In the genomic region with DNA sequence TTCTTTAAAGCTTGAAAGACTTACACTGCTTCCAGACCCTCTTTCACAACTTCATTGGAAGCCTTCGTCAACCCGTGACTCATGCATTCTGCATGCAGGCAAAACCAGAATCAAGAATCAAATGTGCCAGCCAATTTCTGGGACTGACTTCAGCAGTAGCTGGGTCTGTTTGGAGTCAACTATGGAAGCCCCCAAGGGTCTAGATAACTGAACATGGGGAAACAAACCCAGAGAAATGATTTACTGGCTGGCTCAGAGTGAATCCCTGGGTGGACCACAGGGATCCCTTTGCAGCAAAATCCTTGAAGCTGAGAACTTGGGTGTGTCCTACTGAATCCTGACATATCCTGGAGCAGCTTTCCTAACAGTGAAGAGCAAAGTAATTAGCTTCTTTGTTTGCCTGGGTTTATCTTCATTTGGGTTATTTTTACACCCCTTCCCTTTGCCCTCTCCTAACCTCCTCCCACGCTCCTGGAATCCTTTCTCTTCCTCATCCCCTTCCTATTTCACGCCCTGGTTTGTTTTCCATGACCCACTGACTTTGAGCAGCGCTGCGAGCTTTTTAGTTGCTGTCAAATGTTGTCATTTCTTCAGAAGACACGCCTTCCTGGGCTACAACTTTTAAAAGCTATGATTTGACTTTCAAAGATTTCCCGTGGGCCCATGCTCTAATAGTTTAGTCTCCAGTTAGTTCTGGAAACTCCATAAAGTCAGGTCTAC, we compare ENCODE assay signal across 9 mouse cellular contexts.
A peak's percentile ranks its signal among the peaks of the same experiment; 100 is the strongest.
DNase-seq lines count a peak whose midpoint lies in the region; ATAC-seq and TF ChIP-seq lines count a peak whose summit lies in the region.
"Had no signal": no experiment of that assay in that cellular context is flagged by ENCODE, and none has a peak within 500 bp of the region (broad histone marks: within the 10 kb centered on the region; RNA-seq: fewer than 3 reads in every experiment).

No protein-coding gene starts in this region.

- H3K27me3 ChIP-seq in embryonic facial prominence, embryonic 14.5 days (replicated peaks; ENCODE audit: control insufficient read depth, insufficient read depth, low read length) = no peaks in the 10 kb centered on the region
- no peaks in the 10 kb centered on the region for H3K27me3 ChIP-seq in embryonic facial prominence, embryonic 10.5 days (replicated peaks; ENCODE audit: low read depth, poor library complexity, severe bottlenecking)
- no peaks in the 10 kb centered on the region for H3K27me3 ChIP-seq in CH12.LX (replicated peaks)
- no peaks in the 10 kb centered on the region for H3K27me3 ChIP-seq in cerebellum, adult 2 months (ENCODE audit: control insufficient read depth, insufficient read depth, low read length)
- H3K27me3 ChIP-seq in kidney, adult 2 months (replicated peaks; ENCODE audit: control insufficient read depth, insufficient read depth, low read length) = no peaks in the 10 kb centered on the region

- H3K4me2 ChIP-seq in embryonic facial prominence, embryonic 14.5 days (ENCODE audit: low read depth, low read length) = no peak overlapping the region
- peak overlapping the region; percentile 78 for H3K4me2 ChIP-seq in CH12.LX (ENCODE audit: insufficient read depth, low read depth, poor library complexity, severe bottlenecking)

- dilution Hi-C loops in CH12.LX (cut with MboI; ENCODE audit: extremely low pct_ligation_motif_present, extremely low pct_unique_long_range_greater_than_20kb, low sequenced_read_pairs) = no loop called here

- no peaks in the 10 kb centered on the region for H3K79me2 ChIP-seq in CH12.LX (replicated peaks; ENCODE audit: control insufficient read depth, extremely low read depth, insufficient read depth, poor library complexity, severe bottlenecking)

- in situ Hi-C loops in CH12.LX (cut with MboI; ENCODE audit: low pct_ligation_motif_present, low pct_unique_long_range_greater_than_20kb, low sequenced_read_pairs) = no loop called here

- DNase-seq in embryonic facial prominence, embryonic 14.5 days (ENCODE audit: low spot score) = peak; percentile 74
- DNase-seq in embryonic facial prominence, embryonic 10.5 days (ENCODE audit: low spot score) = no peak
- no peak for DNase-seq in CH12.LX (ENCODE audit: extremely low read depth)
- DNase-seq in gastrocnemius, postnatal 25 days = peak; percentile 74
- peak; percentile 85 for DNase-seq in lung, postnatal 10 days
- no peak for DNase-seq in cerebellum, adult 2 months
- DNase-seq in kidney, adult 2 months = no peak
- no peak for DNase-seq in layer of hippocampus, adult 9-10 months (ENCODE audit: low spot score)
- DNase-seq: thymus, postnatal 25 days had no signal

- 56% methylated on average over 8 of the region's 8 CpGs for WGBS in embryonic facial prominence, embryonic 14.5 days
- WGBS in embryonic facial prominence, embryonic 10.5 days = 76% methylated on average over 8 of the region's 8 CpGs
- 55% methylated on average over 8 of the region's 8 CpGs for whole genome bisulfite sequencing in cerebellum, adult 2 months
- WGBS in kidney, adult 2 months = 44% methylated on average over 8 of the region's 8 CpGs

- no peak for TF ChIP-seq EP300 in CH12.LX (IDR thresholded peaks at IDR 0.05; ENCODE audit: low read length)

- no peaks in the 10 kb centered on the region for H3K9me3 ChIP-seq in embryonic facial prominence, embryonic 14.5 days (ENCODE audit: control insufficient read depth, low read length)
- no peaks in the 10 kb centered on the region for H3K9me3 ChIP-seq in embryonic facial prominence, embryonic 10.5 days
- no peaks in the 10 kb centered on the region for H3K9me3 ChIP-seq in CH12.LX (replicated peaks; ENCODE audit: low read length)

- peaks cover 14% of the 10 kb centered on the region for H3K4me1 ChIP-seq in embryonic facial prominence, embryonic 14.5 days (ENCODE audit: control insufficient read depth, insufficient read depth, low read length)
- H3K4me1 ChIP-seq in embryonic facial prominence, embryonic 10.5 days = peaks cover 4% of the 10 kb centered on the region; the same call in 1 of the 2 replicates
- H3K4me1 ChIP-seq in CH12.LX (ENCODE audit: control insufficient read depth in 1 of 2, insufficient read depth in 2 of 2) = peaks cover 2 to 19% of the 10 kb centered on the region in 2 experiments
- no peaks in the 10 kb centered on the region for H3K4me1 ChIP-seq in cerebellum, adult 2 months (ENCODE audit: control insufficient read depth, insufficient read depth, low read length)
- no peaks in the 10 kb centered on the region for H3K4me1 ChIP-seq in kidney, adult 2 months (ENCODE audit: control insufficient read depth, insufficient read depth, low read length)

- peak overlapping the region; percentile 30 for H3K27ac ChIP-seq in embryonic facial prominence, embryonic 14.5 days (replicated peaks; ENCODE audit: low read depth, low read length)
- H3K27ac ChIP-seq in embryonic facial prominence, embryonic 10.5 days (replicated peaks) = no peak overlapping the region
- H3K27ac ChIP-seq in CH12.LX (ENCODE audit: insufficient read depth, low read depth) = no peak overlapping the region; the same call in 1 of the 2 replicates
- H3K27ac ChIP-seq in cerebellum, adult 2 months (ENCODE audit: insufficient read depth, low read length) = no peak overlapping the region
- H3K27ac ChIP-seq in kidney, adult 2 months (ENCODE audit: insufficient read depth, low read depth, low read length) = no peak overlapping the region

- H3K36me3 ChIP-seq in embryonic facial prominence, embryonic 14.5 days (ENCODE audit: control insufficient read depth, insufficient read depth, low read length) = no peaks in the 10 kb centered on the region
- no peaks in the 10 kb centered on the region for H3K36me3 ChIP-seq in embryonic facial prominence, embryonic 10.5 days (replicated peaks)
- no peaks in the 10 kb centered on the region for H3K36me3 ChIP-seq in CH12.LX (replicated peaks in 1 of 2; ENCODE audit: control insufficient read depth in 1 of 2, insufficient read depth in 1 of 2, low read length in 1 of 2)
- no peaks in the 10 kb centered on the region for H3K36me3 ChIP-seq in kidney, adult 2 months (ENCODE audit: control insufficient read depth, insufficient read depth, low read length)

- TF ChIP-seq POLR2A in CH12.LX (IDR thresholded peaks at IDR 0.05; ENCODE audit: low read depth, low read length) = no peak
- TF ChIP-seq POLR2A in cerebellum, adult 2 months (IDR thresholded peaks at IDR 0.05; ENCODE audit: borderline replicate concordance, insufficient read depth, low read length) = no peak
- TF ChIP-seq POLR2A in kidney, adult 2 months (IDR thresholded peaks at IDR 0.05; ENCODE audit: low read depth, low read length) = no peak

- H3K9ac ChIP-seq in embryonic facial prominence, embryonic 14.5 days (ENCODE audit: low read depth, low read length) = no peak overlapping the region
- 0 out of 2 replicates have a peak overlapping the region, but pooled peaks have one; percentile 8 for H3K9ac ChIP-seq in CH12.LX (ENCODE audit: insufficient read depth, low read depth)

- H3K4me3 ChIP-seq in embryonic facial prominence, embryonic 14.5 days (ENCODE audit: low read depth, low read length) = no peak overlapping the region
- H3K4me3 ChIP-seq in embryonic facial prominence, embryonic 10.5 days = no peak overlapping the region
- no peak overlapping the region for H3K4me3 ChIP-seq in CH12.LX (replicated peaks in 1 of 3; ENCODE audit: low read depth in 2 of 3, low read length in 2 of 3, poor library complexity in 1 of 3)
- H3K4me3 ChIP-seq in cerebellum, adult 2 months (replicated peaks; ENCODE audit: insufficient read depth, low read depth, low read length) = no peak overlapping the region
- H3K4me3 ChIP-seq in kidney, adult 2 months (ENCODE audit: insufficient read depth, low read depth, low read length) = no peak overlapping the region

- no peak for ATAC-seq in embryonic facial prominence, embryonic 14.5 days (ENCODE audit: low read depth)

- TF ChIP-seq RAD21 in CH12.LX (IDR thresholded peaks at IDR 0.05; ENCODE audit: low read depth, low read length) = no peak

- no peak for TF ChIP-seq CTCF in CH12.LX (conservative IDR thresholded peaks at IDR 0.05 in 1 of 2, IDR thresholded peaks at IDR 0.05 in 1 of 2; ENCODE audit: low read depth in 2 of 2, low read length in 2 of 2)
- no peak for TF ChIP-seq CTCF in cerebellum, adult 2 months (IDR thresholded peaks at IDR 0.05; ENCODE audit: borderline replicate concordance, insufficient read depth, low read depth, low read length)
- no peak for TF ChIP-seq CTCF in kidney, adult 2 months (conservative IDR thresholded peaks at IDR 0.05; ENCODE audit: insufficient read depth, insufficient read length, low read depth, low read length)

TF ChIP-seq in CH12.LX, 34 proteins besides CTCF, POLR2A, EP300 and RAD21:
- TF ChIP-seq PAX5 (IDR thresholded peaks at IDR 0.05; ENCODE audit: low read length) = no peak
- TF ChIP-seq IRF4 (IDR thresholded peaks at IDR 0.05; ENCODE audit: low read depth, low read length) = no peak
- no peak for TF ChIP-seq CHD2 (IDR thresholded peaks at IDR 0.05; ENCODE audit: low read length)
- TF ChIP-seq SIN3A (IDR thresholded peaks at IDR 0.05; ENCODE audit: low read length) = no peak
- TF ChIP-seq RCOR1 (conservative IDR thresholded peaks at IDR 0.05; ENCODE audit: low read depth, low read length) = no peak
- TF ChIP-seq UBTF (IDR thresholded peaks at IDR 0.05; ENCODE audit: low read depth, low read length) = no peak
- no peak for TF ChIP-seq MAX (IDR thresholded peaks at IDR 0.05; ENCODE audit: low read length)
- TF ChIP-seq TBP (conservative IDR thresholded peaks at IDR 0.05; ENCODE audit: low read depth, low read length) = no peak

Comparison
In these comparisons a context has a peak if more than half of its experiments do, and no peak if none do; other contexts are left out.
1. DNase-seq: peak in embryonic facial prominence, embryonic 14.5 days (single experiment), gastrocnemius, postnatal 25 days (single experiment) and lung, postnatal 10 days (single experiment); none in embryonic facial prominence, embryonic 10.5 days (single experiment), CH12.LX (single experiment), cerebellum, adult 2 months (0 of 2), kidney, adult 2 months (single experiment) and layer of hippocampus, adult 9-10 months (single experiment).